Mouse (Mus musculus) E14TG2a.4 (cell line): ENCODE measurements around the gene Lrrk1.

Source experiments
- CTCF ChIP-seq: conservative IDR thresholded peaks from 2 replicates; pipeline ENCODE4 v1.5.1; 2014; ENCODE audit warnings: low read length
- POU5F1 ChIP-seq: IDR thresholded peaks from 2 replicates; pipeline ENCODE4 v1.6.1; 2014; ENCODE audit warnings: low read length, borderline replicate concordance

DNA sequence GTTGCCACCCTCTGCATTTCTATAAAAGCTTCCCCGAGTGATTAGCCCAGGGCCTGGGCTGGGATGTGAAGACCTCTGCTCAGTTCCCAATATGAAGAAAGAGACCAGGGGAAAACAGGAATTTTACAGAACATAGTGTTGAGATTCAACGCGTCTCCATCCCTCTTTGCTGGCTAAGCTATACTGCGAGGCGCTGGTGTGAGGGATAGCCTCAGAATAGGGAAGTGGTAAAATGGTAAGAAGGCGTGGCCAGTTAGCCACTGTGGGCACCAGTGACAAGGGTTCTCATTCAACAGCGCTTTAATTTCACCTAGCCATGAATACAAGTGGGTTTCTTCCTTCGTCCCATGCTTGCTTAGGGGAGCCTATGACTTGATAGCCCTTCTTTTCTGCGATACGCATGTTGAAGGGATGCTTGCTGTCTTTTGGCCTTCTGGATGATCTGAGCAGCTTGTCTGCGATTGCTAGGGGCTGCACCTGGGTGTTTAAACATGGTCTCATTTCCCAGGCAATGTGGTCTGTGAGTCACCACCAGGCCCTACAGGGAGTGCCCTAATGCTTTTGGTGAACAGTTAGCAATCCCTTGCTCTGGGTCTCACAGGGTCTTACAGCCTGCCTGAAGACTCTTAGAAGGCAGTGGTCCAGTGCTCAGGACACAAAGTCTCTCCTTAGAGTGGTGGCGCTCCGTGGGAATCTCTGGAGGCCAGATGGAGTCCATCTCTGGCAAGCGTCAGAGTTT is 84.1 kb downstream of the Lrrk1 start:
- TF ChIP-seq CTCF (no peak), POU5F1 (no peak)
